Mouse (Mus musculus) hindlimb bud, embryonic 11.5 days (tissue): Measurements from ENCODE around the gene 9530068E07Rik.
"Not testable (repeated sequence)": the region's sequence is repeated elsewhere in the genome, so short reads cannot be mapped to it uniquely, and the experiment has no call there.

ENCODE experiments used
- DNase-seq: peaks from one replicate; pipeline ENCODE4 v3.0.0-alpha.2; 2012; ENCODE audit warnings: low read depth, low spot score; ENCODE audit errors: extremely low spot score

The 9530068E07Rik gene

GRCm38 (mm10) chr11:52395940-52396596 lies at the start of gene 9530068E07Rik:
TSS of gene 9530068E07Rik (plus strand) at chr11:52396428.
- peak; percentile 83 for DNase-seq

GRCm38 (mm10) chr11:52346635-52347005 lies 49.6 kb upstream of the 9530068E07Rik start:
- DNase-seq, result no peak

- DNase-seq, result no peak
These were observed 48.1 kb upstream of the 9530068E07Rik start for GRCm38 (mm10) chr11:52348156-52348555.

- DNase-seq, result no peak
These were observed 47.5 kb upstream of the 9530068E07Rik start for GRCm38 (mm10) chr11:52348724-52349123.

- DNase-seq, result no peak
These were observed 45.3 kb upstream of the 9530068E07Rik start for GRCm38 (mm10) chr11:52350924-52351323.

- no peak for DNase-seq
These were observed 44.0 kb upstream of the 9530068E07Rik start for GRCm38 (mm10) chr11:52352271-52352670.

- no peak for DNase-seq
These were observed 41.6 kb upstream of the 9530068E07Rik start for GRCm38 (mm10) chr11:52354644-52355043.

- DNase-seq, result no peak
These were observed 40.6 kb upstream of the 9530068E07Rik start for GRCm38 (mm10) chr11:52355601-52356000.

GRCm38 (mm10) chr11:52357091-52357490 lies 39.1 kb upstream of the 9530068E07Rik start:
- DNase-seq, result not testable (repeated sequence)

GRCm38 (mm10) chr11:52358520-52358919 lies 37.7 kb upstream of the 9530068E07Rik start:
- DNase-seq, result no peak

GRCm38 (mm10) chr11:52359686-52360470 lies 36.4 kb upstream of the 9530068E07Rik start:
- no peak for DNase-seq

- no peak for DNase-seq
These were observed 35.6 kb upstream of the 9530068E07Rik start, which contains the start of gene Vdac1 for GRCm38 (mm10) chr11:52360471-52361277. TSS of gene Vdac1 (plus strand) at chr11:52360860.

GRCm38 (mm10) chr11:52361287-52361921 lies 34.8 kb upstream of the 9530068E07Rik start:
- no peak for DNase-seq

- DNase-seq, result no peak
These were observed 31.9 kb upstream of the 9530068E07Rik start for GRCm38 (mm10) chr11:52364376-52364775.

- DNase-seq, result no peak
These were observed 31.1 kb upstream of the 9530068E07Rik start for GRCm38 (mm10) chr11:52365143-52365542.

GRCm38 (mm10) chr11:52366358-52366757 lies 29.9 kb upstream of the 9530068E07Rik start:
- DNase-seq, result no peak

- DNase-seq, result no peak
These were observed 27.8 kb upstream of the 9530068E07Rik start for GRCm38 (mm10) chr11:52368176-52368985.

GRCm38 (mm10) chr11:52369252-52370134 lies 26.7 kb upstream of the 9530068E07Rik start:
- DNase-seq, result no peak

GRCm38 (mm10) chr11:52370135-52370452 lies 26.1 kb upstream of the 9530068E07Rik start:
- no peak for DNase-seq
